ENCODE assay signal across 18 mouse cellular contexts in genomic region chr9:90265322-90266039, GRCm38 (mm10). TPM values are rescaled to one million over a fixed set of nuclear protein-coding genes. Genes with fewer than 3 reads are reported as not detected.
DNase-seq lines count a peak whose midpoint lies in the region; ATAC-seq and TF ChIP-seq lines count a peak whose summit lies in the region.
"Had no signal": no experiment of that assay in that cellular context is flagged by ENCODE, and none has a peak within 500 bp of the region (broad histone marks: within the 10 kb centered on the region; RNA-seq: fewer than 3 reads in every experiment).

No protein-coding gene starts in this region.

- no peak overlapping the region for H3K4me2 ChIP-seq in lung, postnatal 0 days (replicated peaks; ENCODE audit: low read depth, low read length)
- H3K4me2 ChIP-seq in liver, embryonic 14.5 days (ENCODE audit: low read depth): no peak overlapping the region
- H3K4me2 ChIP-seq: heart, embryonic 11.5 days; hindbrain, embryonic 14.5 days; neural tube, embryonic 12.5 days had no signal

- no peak for ATAC-seq in lung, postnatal 0 days
- ATAC-seq in liver, embryonic 14.5 days (ENCODE audit: insufficient read depth): no peak
- ATAC-seq: forebrain, postnatal 0 days; intestine, embryonic 16.5 days had no signal

- H3K27ac ChIP-seq in lung, postnatal 0 days (ENCODE audit: low read length): no peak overlapping the region
- peak overlapping the region; percentile 7; the same call in 1 of the 2 replicates for H3K27ac ChIP-seq in MEL (ENCODE audit: control insufficient read depth, low read depth, low read length)
- peak overlapping the region; percentile 32 for H3K27ac ChIP-seq in liver, embryonic 14.5 days
- H3K27ac ChIP-seq: hindbrain, embryonic 14.5 days; neural tube, embryonic 12.5 days had no signal

- peaks cover 18% of the 10 kb centered on the region for H3K4me1 ChIP-seq in lung, adult 2 months (ENCODE audit: control insufficient read depth, insufficient read depth, low read length)
- peaks cover 20% of the 10 kb centered on the region for H3K4me1 ChIP-seq in lung, postnatal 0 days (ENCODE audit: insufficient read depth, low read depth, low read length)
- H3K4me1 ChIP-seq in MEL (ENCODE audit: control insufficient read depth in 1 of 2, insufficient read depth in 2 of 2, low read length in 2 of 2): peaks cover 47 to 48% of the 10 kb centered on the region in 2 experiments
- peaks cover 52 to 55% of the 10 kb centered on the region in 2 experiments for H3K4me1 ChIP-seq in liver, embryonic 14.5 days (replicated peaks; ENCODE audit: control insufficient read depth in 2 of 2, insufficient read depth in 2 of 2, low read length in 1 of 2)

- H3K4me3 ChIP-seq in lung, adult 2 months (replicated peaks; ENCODE audit: extremely low read depth, low read depth, low read length): no peak overlapping the region
- H3K4me3 ChIP-seq in lung, postnatal 0 days (ENCODE audit: low read depth, low read length): no peak overlapping the region
- no peak overlapping the region for H3K4me3 ChIP-seq in MEL (ENCODE audit: control insufficient read depth in 1 of 2, insufficient read depth in 1 of 2, low read depth in 2 of 2, low read length in 2 of 2)
- no peak overlapping the region for H3K4me3 ChIP-seq in liver, embryonic 14.5 days (ENCODE audit: insufficient read depth in 1 of 2, low read depth in 2 of 2, low read length in 2 of 2)
- H3K4me3 ChIP-seq: neural tube, embryonic 12.5 days had no signal

- H3K9me3 ChIP-seq in lung, postnatal 0 days (ENCODE audit: low read length): no peaks in the 10 kb centered on the region
- H3K9me3 ChIP-seq in MEL (replicated peaks; ENCODE audit: insufficient read depth, low read length): no peaks in the 10 kb centered on the region
- H3K9me3 ChIP-seq in liver, embryonic 14.5 days (ENCODE audit: control insufficient read depth, low read length): no peaks in the 10 kb centered on the region
- H3K9me3 ChIP-seq: neural tube, embryonic 12.5 days had no signal

- no peak overlapping the region for H3K9ac ChIP-seq in lung, postnatal 0 days (replicated peaks; ENCODE audit: low read depth)
- no peak overlapping the region for H3K9ac ChIP-seq in MEL (ENCODE audit: control insufficient read depth, low read depth, low read length, poor library complexity, severe bottlenecking)
- no peak overlapping the region for H3K9ac ChIP-seq in liver, embryonic 14.5 days (replicated peaks)
- H3K9ac ChIP-seq: forebrain, postnatal 0 days; hindbrain, embryonic 14.5 days; neural tube, embryonic 12.5 days had no signal

- peaks cover 29% of the 10 kb centered on the region for H3K79me2 ChIP-seq in MEL (ENCODE audit: control insufficient read depth, insufficient read depth, low read length, poor library complexity)

- no peaks in the 10 kb centered on the region for H3K27me3 ChIP-seq in lung, postnatal 0 days (replicated peaks; ENCODE audit: insufficient read depth, low read length)
- no peaks in the 10 kb centered on the region for H3K27me3 ChIP-seq in MEL (ENCODE audit: control insufficient read depth in 1 of 2, insufficient read depth in 2 of 2, low read length in 2 of 2)
- no peaks in the 10 kb centered on the region for H3K27me3 ChIP-seq in liver, embryonic 14.5 days (ENCODE audit: control insufficient read depth, insufficient read depth, low read length)
- H3K27me3 ChIP-seq: CH12.LX; neural tube, embryonic 12.5 days had no signal

- no peak for TF ChIP-seq POLR2A in lung, adult 2 months (IDR thresholded peaks at IDR 0.05; ENCODE audit: borderline replicate concordance, extremely low read depth, low read depth, low read length)
- TF ChIP-seq POLR2A in MEL (IDR thresholded peaks at IDR 0.05; ENCODE audit: control insufficient read depth in 1 of 2, insufficient read depth in 1 of 2, low read depth in 1 of 2, low read length in 2 of 2, poor library complexity in 1 of 2): no peak

- no peak for TF ChIP-seq RAD21 in MEL (IDR thresholded peaks at IDR 0.05; ENCODE audit: low read depth, low read length)

- 75% methylated on average over 5 of the region's 5 CpGs for WGBS in lung, adult 2 months
- WGBS in lung, postnatal 0 days: 79% methylated on average over 5 of the region's 5 CpGs
- WGBS in liver, embryonic 14.5 days (ENCODE audit: insufficient replicate concordance): 77% methylated on average over 5 of the region's 5 CpGs

- TF ChIP-seq EP300 in lung, postnatal 0 days (IDR thresholded peaks at IDR 0.05): no peak
- no peak for TF ChIP-seq EP300 in MEL (IDR thresholded peaks at IDR 0.05; ENCODE audit: low read depth in 1 of 2, low read length in 2 of 2)
- no peak for TF ChIP-seq EP300 in liver, embryonic 14.5 days (IDR thresholded peaks at IDR 0.05; ENCODE audit: low read depth)

- 0 out of 2 replicates have a peak, but pooled peaks cover 5% of the 10 kb centered on the region for H3K36me3 ChIP-seq in lung, postnatal 0 days (ENCODE audit: insufficient read depth, low read length)
- H3K36me3 ChIP-seq in MEL (ENCODE audit: control insufficient read depth in 1 of 2, insufficient read depth in 2 of 2, low read length in 2 of 2): peaks cover 12 to 57% of the 10 kb centered on the region in 2 experiments
- H3K36me3 ChIP-seq in liver, embryonic 14.5 days (replicated peaks; ENCODE audit: control insufficient read depth, insufficient read depth, low read depth): peaks cover 9% of the 10 kb centered on the region
- H3K36me3 ChIP-seq: neural tube, embryonic 12.5 days had no signal

- peak; percentile 2 to 3 for DNase-seq in frontal cortex, postnatal 10 days (ENCODE audit: low spot score in 2 of 2)
- no peak for DNase-seq in frontal cortex, adult 2 months (ENCODE audit: extremely low spot score in 1 of 2, low spot score in 1 of 2)
- peak; percentile 1 for DNase-seq in lung, adult 2 months
- DNase-seq in lung, postnatal 0 days (ENCODE audit: low spot score): no peak
- no peak for DNase-seq in MEL (ENCODE audit: low read depth, low spot score)
- no peak for DNase-seq in liver, embryonic 14.5 days (ENCODE audit: low read depth in 3 of 3, low spot score in 3 of 3)
- DNase-seq in adrenal gland, postnatal 14 days: no peak
- DNase-seq: adrenal gland, adult 2 months; cerebellum, adult 11 months; cerebellum, postnatal 14 days; forebrain, postnatal 0 days; heart, postnatal 14 days; lung, postnatal 10 days had no signal

- TF ChIP-seq CTCF in lung, adult 2 months (IDR thresholded peaks at IDR 0.05; ENCODE audit: insufficient read depth, low read length): no peak
- no peak for TF ChIP-seq CTCF in lung, postnatal 0 days (IDR thresholded peaks at IDR 0.05)
- no peak for TF ChIP-seq CTCF in MEL (IDR thresholded peaks at IDR 0.05 in 2 of 3, conservative IDR thresholded peaks at IDR 0.05 in 1 of 3; ENCODE audit: control insufficient read depth in 1 of 3, insufficient read depth in 1 of 3, low read depth in 2 of 3, low read length in 3 of 3, poor library complexity in 1 of 3, severe bottlenecking in 1 of 3)
- TF ChIP-seq CTCF in liver, embryonic 14.5 days (IDR thresholded peaks at IDR 0.05; ENCODE audit: low read depth): no peak

TF ChIP-seq in MEL, 35 proteins besides CTCF, POLR2A, EP300 and RAD21:
- 0 out of 2 replicates have a peak, but pooled peaks have one; percentile 5 for TF ChIP-seq ETS1 (IDR thresholded peaks at IDR 0.05; ENCODE audit: low read depth, low read length)
- TF ChIP-seq ZMIZ1 (IDR thresholded peaks at IDR 0.05; ENCODE audit: low read depth, low read length): no peak

RNA-seq across cellular contexts. Expression of gene Tbc1d2b, which starts 5.1 kb away (rescaled TPM):
- polyA plus RNA-seq in frontal cortex, adult 2 months (2012; rRNA removed): 10.1 and 10.9 TPM in 2 replicates
- polyA plus RNA-seq in lung, adult 2 months (2012; rRNA removed): 40.7 and 46.4 TPM in 2 replicates
- 9.5 and 11.0 TPM in 2 replicates for polyA plus RNA-seq in lung, postnatal 0 days (2015; fragmentation: Nextera tagmentation; extraction: Ambion mirVana)
- 6.5 and 7.1 TPM in 2 replicates for total RNA-seq in MEL (2012; rRNA removed)
- polyA plus RNA-seq in MEL (2012; ENCODE audit: insufficient read depth in 1 of 2, insufficient read length in 2 of 2, low read depth in 1 of 2, low replicate concordance in 2 of 2, missing spikeins in 1 of 2): 10 to 100 TPM in 1 of 2 experiments, not detected in 1; 12.6 TPM
- 9.8 and 10.1 TPM in 2 replicates for polyA plus RNA-seq in liver, embryonic 14.5 days (2012; rRNA removed)
- polyA plus RNA-seq in liver, embryonic 14.5 days (2014; fragmentation: Nextera tagmentation; extraction: Ambion mirVana): 6.5 and 9.5 TPM in 2 replicates
- 25.5 and 30.2 TPM in 2 replicates for total RNA-seq in adrenal gland, postnatal 14 days (2021)

Comparison
In these comparisons a context has a peak if more than half of its experiments do, and no peak if none do; other contexts are left out.
1. DNase-seq: peak in frontal cortex, postnatal 10 days (2 of 2) and lung, adult 2 months (single experiment); none in frontal cortex, adult 2 months (0 of 2), lung, postnatal 0 days (single experiment), MEL (single experiment), liver, embryonic 14.5 days (0 of 3) and adrenal gland, postnatal 14 days (single experiment).